Mouse (Mus musculus) right cerebral cortex, postnatal 4 days (tissue): Measurements from ENCODE around the gene Lin37.

Experiments
- DNase-seq: peaks from one replicate; pipeline ENCODE4 v3.0.0-alpha.2; 2022

Gene Lin37

GRCm38 (mm10) chr7:30585170-30585569 lies 25.5 kb upstream of the Lin37 start:
- no peak for DNase-seq

- no peak for DNase-seq
These were observed 24.7 kb upstream of the Lin37 start for GRCm38 (mm10) chr7:30584339-30584738.

DNA sequence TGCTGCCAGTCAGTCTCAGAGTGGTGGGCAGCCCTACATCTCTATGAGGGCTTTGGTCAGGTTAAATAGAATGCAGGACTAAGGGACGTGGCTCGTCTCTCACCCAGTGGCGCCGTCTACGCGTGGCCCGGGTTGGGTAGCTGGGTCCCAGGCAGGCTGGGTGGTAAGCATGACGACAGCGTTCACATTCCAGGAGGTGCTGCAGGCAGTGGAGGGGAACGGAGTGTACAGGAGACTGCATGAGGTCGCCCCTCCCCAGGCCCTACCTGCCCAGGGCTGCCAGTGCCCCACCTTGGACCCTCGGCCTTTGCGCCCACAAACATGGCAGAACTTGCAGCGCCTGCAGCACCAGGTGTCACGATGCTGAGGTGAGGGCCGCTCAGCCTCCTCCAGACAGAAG lies 21.9 kb upstream of the Lin37 start:
- DNase-seq: no peak

DNA sequence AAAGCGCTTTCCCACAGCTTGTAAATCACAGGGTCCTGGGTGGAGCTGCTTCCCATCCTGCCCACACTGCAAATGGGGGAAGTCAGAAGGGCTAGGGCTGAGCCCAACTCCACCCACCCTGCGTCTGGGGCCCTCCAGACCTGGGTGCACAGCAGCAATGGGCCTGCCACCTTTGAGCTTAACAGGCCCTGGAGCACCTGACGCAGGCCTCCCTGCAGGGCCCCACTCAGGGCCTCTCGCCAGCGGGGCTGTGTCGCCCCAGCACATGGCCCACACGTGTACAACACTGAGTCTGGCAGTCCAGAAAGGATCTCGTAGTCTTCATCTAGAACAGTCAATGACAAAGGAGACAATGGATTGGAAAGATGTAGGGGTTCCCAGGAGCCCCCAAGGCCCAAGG lies 20.3 kb upstream of the Lin37 start:
- DNase-seq: no peak

GRCm38 (mm10) chr7:30572969-30573368 lies 13.3 kb upstream of the Lin37 start:
- no peak for DNase-seq

- no peak for DNase-seq
These were observed 12.8 kb upstream of the Lin37 start for GRCm38 (mm10) chr7:30572389-30572788.

DNA sequence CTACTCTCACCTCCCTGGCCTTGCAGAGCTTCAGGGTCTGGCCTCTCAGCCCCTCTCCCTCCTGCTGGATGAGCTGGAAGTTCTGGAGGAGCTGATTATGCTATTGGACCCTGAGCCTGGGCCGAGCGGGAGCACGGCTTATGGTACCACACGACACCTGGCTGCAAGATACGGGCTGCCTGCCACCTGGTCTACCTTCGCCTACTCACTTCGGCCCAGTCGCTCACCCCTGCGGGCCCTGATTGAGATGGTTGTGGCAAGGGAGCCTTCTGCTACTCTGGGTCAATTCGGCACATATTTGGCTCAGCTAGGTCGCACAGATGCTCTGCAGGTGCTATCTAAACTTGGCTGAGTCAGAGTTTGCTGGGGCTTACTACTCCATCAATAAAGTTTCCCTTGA lies 7.9 kb upstream of the Lin37 start:
- no peak for DNase-seq

DNA sequence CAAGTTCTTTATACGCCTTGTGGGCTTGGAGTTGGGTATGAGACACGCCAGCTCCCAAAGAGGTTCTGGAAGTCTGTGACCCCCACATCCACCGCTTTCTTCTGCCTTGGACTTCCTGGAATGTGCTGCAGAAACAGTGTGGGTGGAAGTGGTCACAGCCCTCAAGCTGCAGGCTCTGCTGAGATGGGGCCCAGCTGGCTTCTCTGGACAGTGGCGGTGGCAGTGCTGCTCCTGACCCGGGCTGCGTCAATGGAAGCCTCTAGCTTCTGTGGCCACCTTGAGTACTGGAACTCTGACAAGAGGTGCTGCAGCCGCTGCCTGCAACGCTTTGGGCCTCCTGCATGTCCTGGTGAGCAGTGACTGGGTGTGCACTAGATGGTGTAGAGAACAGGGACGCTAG lies 6.4 kb upstream of the Lin37 start:
- no peak for DNase-seq

- no peak for DNase-seq
These were observed 5.4 kb upstream of the Lin37 start, which contains the start of gene Igflr1 for GRCm38 (mm10) chr7:30564970-30565571. Gene Igflr1, plus strand, starts transcription at chr7:30565427.

DNA sequence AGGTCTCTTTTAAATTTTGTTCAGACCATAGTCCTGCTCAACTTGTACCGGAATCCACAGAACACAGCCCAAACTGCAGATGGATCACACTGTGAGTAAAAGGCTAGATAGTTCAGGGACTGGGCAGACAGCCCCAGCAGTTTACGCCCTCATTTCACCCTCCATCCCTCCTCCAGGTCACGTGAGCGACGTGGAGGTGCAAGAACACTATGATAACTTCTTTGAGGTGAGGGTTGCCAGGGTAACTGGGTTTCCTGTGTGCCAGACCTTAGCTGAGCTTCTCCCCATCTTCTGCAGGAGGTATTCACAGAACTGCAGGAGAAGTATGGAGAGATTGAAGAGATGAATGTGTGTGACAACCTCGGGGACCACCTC lies 4.3 kb upstream of the Lin37 start:
- no peak for DNase-seq

GRCm38 (mm10) chr7:30563117-30563905 lies 3.7 kb upstream of the Lin37 start, which contains the start of the genes U2af1l4, Gm49396 and Psenen:
Gene U2af1l4, plus strand, starts transcription at chr7:30563301.
Gene Gm49396, plus strand, starts transcription at chr7:30563344.
Gene Psenen, minus strand, starts transcription at chr7:30563627.
- peak; percentile 96 for DNase-seq

GRCm38 (mm10) chr7:30562526-30563116 lies 3.0 kb upstream of the Lin37 start:
- DNase-seq: no peak

GRCm38 (mm10) chr7:30560296-30560695 lies 658 bp upstream of the Lin37 start:
- DNase-seq: no peak

GRCm38 (mm10) chr7:30558656-30559442 lies 789 bp downstream of the Lin37 start:
- DNase-seq: no peak

DNA sequence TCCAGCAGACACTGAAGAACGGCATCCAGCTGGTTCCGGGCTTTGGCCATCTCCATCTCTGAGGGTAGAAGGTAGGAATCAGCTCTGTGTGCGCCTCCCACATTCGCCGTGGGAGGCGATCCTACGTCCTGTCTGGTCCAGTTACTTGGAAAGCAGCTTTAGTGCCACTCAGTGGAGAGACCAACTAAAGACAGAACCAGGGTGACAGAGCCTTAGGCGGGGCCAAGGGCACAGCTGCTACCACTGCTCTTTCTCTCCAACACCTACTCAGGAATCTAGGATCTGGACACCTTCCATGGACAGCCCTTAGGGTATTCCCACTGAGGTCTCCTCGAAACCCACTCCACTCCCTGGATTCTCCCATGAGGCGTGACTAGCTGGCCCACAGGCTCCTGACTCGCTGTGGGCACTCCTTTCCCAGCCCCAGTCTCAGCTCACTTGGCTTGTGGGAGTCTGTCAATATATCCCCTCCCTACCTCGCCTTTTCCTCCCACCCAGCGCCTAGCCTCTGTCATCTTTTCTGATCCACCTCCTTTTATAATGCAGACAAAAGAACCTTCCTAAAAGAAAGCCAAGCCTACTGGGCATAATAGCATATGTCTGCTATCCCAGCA lies 1.6 kb downstream of the Lin37 start:
- DNase-seq: no peak

- DNase-seq: no peak
These were observed 2.6 kb downstream of the Lin37 start for GRCm38 (mm10) chr7:30556894-30557536.

DNA sequence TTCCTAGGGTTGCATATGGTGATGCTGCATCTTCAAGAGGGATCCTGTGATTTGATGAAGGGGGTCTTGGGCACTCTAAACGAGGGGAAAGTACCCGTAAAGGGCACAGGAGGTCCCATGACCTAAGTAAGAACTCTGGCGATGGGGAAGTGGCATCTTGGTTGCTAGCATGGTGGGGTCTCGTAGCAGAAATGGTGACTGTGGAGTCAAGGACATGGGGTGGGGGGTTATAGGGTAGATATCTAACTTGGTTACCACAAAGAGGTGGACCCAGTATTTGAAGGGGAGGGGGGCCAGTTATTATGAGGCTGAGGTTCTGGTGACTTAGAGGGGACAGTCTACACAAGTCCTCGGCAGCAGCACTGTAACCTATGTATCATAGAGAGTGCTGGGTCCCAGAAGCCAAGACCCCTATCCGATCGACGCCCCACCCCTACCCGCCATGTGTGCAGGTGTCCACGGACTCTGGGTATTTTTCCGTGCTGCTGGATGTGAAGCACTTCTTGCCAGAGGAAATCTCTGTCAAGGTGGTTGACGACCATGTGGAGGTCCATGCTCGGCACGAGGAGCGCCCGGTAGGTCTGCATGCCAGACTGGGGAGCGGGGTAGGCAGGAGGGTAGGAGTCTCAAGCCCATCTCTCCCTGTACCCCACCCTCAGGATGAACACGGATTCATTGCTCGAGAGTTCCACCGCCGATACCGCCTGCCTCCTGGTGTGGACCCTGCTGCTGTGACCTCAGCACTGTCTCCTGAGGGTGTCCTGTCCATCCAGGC lies 5.6 kb downstream of the Lin37 start:
- DNase-seq: no peak

DNA sequence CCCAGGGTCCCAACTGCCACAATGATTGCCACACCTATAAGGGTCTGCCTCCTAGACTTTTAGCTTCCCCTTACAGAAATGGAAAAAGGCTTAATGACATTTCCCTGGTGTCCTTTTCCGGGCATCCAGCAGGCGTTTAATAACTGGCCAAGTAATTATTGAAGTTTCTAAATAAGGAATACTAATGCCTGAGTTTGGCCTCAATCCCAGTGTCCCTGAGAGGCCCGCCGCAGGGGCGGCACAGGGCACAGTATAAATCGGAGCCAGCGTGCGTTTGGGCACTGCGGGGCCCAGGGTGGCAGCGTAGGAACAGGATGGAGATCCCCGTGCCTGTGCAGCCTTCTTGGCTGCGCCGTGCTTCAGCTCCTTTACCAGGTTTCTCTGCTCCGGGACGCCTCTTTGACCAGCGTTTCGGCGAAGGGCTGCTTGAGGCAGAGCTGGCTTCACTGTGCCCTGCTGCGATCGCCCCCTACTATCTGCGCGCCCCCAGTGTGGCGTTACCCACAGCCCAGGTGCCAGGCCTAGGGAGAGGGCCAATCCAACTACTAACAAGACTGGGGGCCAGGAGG lies 6.5 kb downstream of the Lin37 start:
- DNase-seq: no peak

DNA sequence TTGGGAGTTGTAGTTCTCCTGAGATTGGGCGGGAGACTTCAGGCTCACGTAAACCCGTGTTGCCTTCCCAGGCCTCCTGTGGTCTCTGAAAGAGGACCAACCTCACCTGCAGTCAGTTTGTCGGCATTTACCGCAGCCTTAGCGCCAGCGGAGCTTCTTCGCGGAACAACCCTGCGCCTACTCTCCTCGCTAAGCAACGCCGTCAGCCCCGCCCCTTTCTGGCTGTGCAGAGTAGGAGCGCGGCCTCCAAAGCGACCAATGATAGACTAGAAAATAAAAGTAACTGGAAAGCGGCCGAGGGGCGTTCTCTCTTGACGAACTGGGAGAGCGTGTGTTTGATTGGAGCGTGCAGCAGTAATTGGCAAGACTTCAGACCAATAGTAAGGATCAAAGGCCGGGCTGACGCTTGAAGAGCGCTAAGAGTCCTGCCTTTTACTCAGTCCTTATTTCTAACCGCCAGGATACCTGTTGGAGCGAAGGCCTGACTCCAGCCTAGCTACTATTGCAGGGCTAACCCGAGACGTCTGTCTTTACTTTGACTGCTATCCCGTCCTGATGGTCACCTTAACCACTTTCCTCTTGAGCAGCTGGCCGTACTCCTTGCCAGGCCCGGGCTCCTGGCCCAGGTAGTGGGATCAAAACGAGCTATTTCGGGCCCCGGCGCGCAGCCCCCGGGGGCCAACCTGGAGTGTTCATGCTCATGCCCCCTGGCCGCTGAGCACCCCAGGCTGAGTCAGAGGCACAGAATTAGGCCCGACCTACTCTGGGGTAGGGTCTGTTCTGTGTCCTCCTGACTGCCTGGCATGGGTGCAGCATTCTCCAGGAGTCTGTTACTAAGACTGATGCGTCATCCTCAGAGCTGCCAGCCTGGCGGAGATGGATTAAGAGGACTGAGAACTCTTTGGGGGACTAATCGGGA lies 7.3 kb downstream of the Lin37 start, which contains the start of the genes Hspb6 and Proser3:
Gene Hspb6 (plus strand): TSS at position 77 of the 919 bp plus-strand sequence.
Gene Proser3 (minus strand): TSS at position 198 of the 919 bp plus-strand sequence.
- DNase-seq: peak; percentile 95
